Mouse (Mus musculus): ENCODE results near the gene Arhgef26. TPM values are rescaled to one million over a fixed set of nuclear protein-coding genes. Genes with fewer than 3 reads are reported as not detected.

Arhgef26 gene
- polyA plus RNA-seq, 1 experiment from 2014 or later, result 21.0 TPM

GRCm38 (mm10) chr3:62454096-62454495, 116.0 kb downstream of the Arhgef26 start:
- H3K36me3 ChIP-seq, result peaks cover 12% of the 10 kb centered on the region
- H3K9ac ChIP-seq, result no peak overlapping the region
- no peaks in the 10 kb centered on the region for H3K27me3 ChIP-seq
- no peaks in the 10 kb centered on the region for H3K4me1 ChIP-seq
- no peak overlapping the region for H3K4me2 ChIP-seq
- H3K4me3 ChIP-seq, result no peak overlapping the region
- H3K9me3 ChIP-seq, result no peaks in the 10 kb centered on the region
- WGBS, result 41% methylated on average over 3 of the region's 3 CpGs
- peak overlapping the region; percentile 54 for H3K27ac ChIP-seq
- ATAC-seq (ENCODE audit: borderline replicate concordance, extremely low read depth, low FRiP score, low TSS enrichment), result peak; percentile 55; the same call in 1 of the 2 replicates

- H3K9me3 ChIP-seq, result no peaks in the 10 kb centered on the region
- no peak overlapping the region for H3K27ac ChIP-seq
- H3K27me3 ChIP-seq, result no peaks in the 10 kb centered on the region
- H3K4me1 ChIP-seq, result no peaks in the 10 kb centered on the region
- H3K4me2 ChIP-seq, result no peak overlapping the region
- no peak overlapping the region for H3K4me3 ChIP-seq
- no peak overlapping the region for H3K9ac ChIP-seq
- no peak for ATAC-seq (ENCODE audit: borderline replicate concordance, extremely low read depth, low FRiP score, low TSS enrichment)
- peaks cover 24% of the 10 kb centered on the region for H3K36me3 ChIP-seq
- WGBS, result 77% methylated on average over 1 of the region's 1 CpGs
Measured at GRCm38 (mm10) chr3:62455854-62456253, 117.7 kb downstream of the Arhgef26 start.

- Histone ChIP-seq H3K4me3 (no peak overlapping the region), H3K9ac (no peak overlapping the region), H3K9me3 (no peaks in the 10 kb centered on the region), H3K36me3 (peaks cover 42% of the 10 kb centered on the region), H3K27me3 (no peaks in the 10 kb centered on the region), H3K4me1 (no peaks in the 10 kb centered on the region), H3K27ac (no peak overlapping the region), H3K4me2 (no peak overlapping the region)
- ATAC-seq (ENCODE audit: borderline replicate concordance, extremely low read depth, low FRiP score, low TSS enrichment), result no peak
- 42% methylated on average over 6 of the region's 6 CpGs for WGBS
Measured at GRCm38 (mm10) chr3:62458284-62459013, 120.3 kb downstream of the Arhgef26 start.

- Histone ChIP-seq H3K36me3 (peaks cover 53% of the 10 kb centered on the region), H3K27me3 (no peaks in the 10 kb centered on the region), H3K4me2 (no peak overlapping the region), H3K9me3 (no peaks in the 10 kb centered on the region), H3K4me3 (no peak overlapping the region), H3K27ac (no peak overlapping the region), H3K9ac (no peak overlapping the region), H3K4me1 (no peaks in the 10 kb centered on the region)
- no peak for ATAC-seq (ENCODE audit: borderline replicate concordance, extremely low read depth, low FRiP score, low TSS enrichment)
- WGBS, result 79% methylated on average over 6 of the region's 6 CpGs
Measured at GRCm38 (mm10) chr3:62459483-62459882, 121.3 kb downstream of the Arhgef26 start.

GRCm38 (mm10) chr3:62464276-62464675, 126.1 kb downstream of the Arhgef26 start:
- Histone ChIP-seq H3K4me3 (no peak overlapping the region), H3K4me1 (no peaks in the 10 kb centered on the region), H3K9me3 (no peaks in the 10 kb centered on the region), H3K27ac (no peak overlapping the region), H3K27me3 (no peaks in the 10 kb centered on the region), H3K36me3 (peaks cover 77% of the 10 kb centered on the region), H3K4me2 (no peak overlapping the region), H3K9ac (no peak overlapping the region)
- WGBS, result 61% methylated on average over 3 of the region's 3 CpGs
- ATAC-seq (ENCODE audit: borderline replicate concordance, extremely low read depth, low FRiP score, low TSS enrichment), result no peak

GRCm38 (mm10) chr3:62470179-62470578, 132.0 kb downstream of the Arhgef26 start:
- no peak overlapping the region for H3K4me3 ChIP-seq
- no peak overlapping the region for H3K9ac ChIP-seq
- ATAC-seq (ENCODE audit: borderline replicate concordance, extremely low read depth, low FRiP score, low TSS enrichment), result no peak
- H3K4me1 ChIP-seq, result no peaks in the 10 kb centered on the region
- no peak overlapping the region for H3K27ac ChIP-seq
- no peak overlapping the region for H3K4me2 ChIP-seq
- H3K9me3 ChIP-seq, result no peaks in the 10 kb centered on the region
- H3K27me3 ChIP-seq, result no peaks in the 10 kb centered on the region
- WGBS, result 82% methylated on average over 1 of the region's 1 CpGs
- H3K36me3 ChIP-seq, result peaks cover 74% of the 10 kb centered on the region

GRCm38 (mm10) chr3:62484340-62484739, 146.2 kb downstream of the Arhgef26 start:
- WGBS, result 90% methylated on average over 2 of the region's 2 CpGs
- Histone ChIP-seq H3K27ac (no peak overlapping the region), H3K36me3 (peaks cover 41% of the 10 kb centered on the region), H3K4me1 (no peaks in the 10 kb centered on the region), H3K27me3 (no peaks in the 10 kb centered on the region), H3K9ac (no peak overlapping the region), H3K9me3 (no peaks in the 10 kb centered on the region), H3K4me2 (no peak overlapping the region), H3K4me3 (no peak overlapping the region)
- no peak for ATAC-seq (ENCODE audit: borderline replicate concordance, extremely low read depth, low FRiP score, low TSS enrichment)

- no peaks in the 10 kb centered on the region for H3K27me3 ChIP-seq
- WGBS, result 82% methylated on average over 6 of the region's 6 CpGs
- H3K36me3 ChIP-seq, result peaks cover 56% of the 10 kb centered on the region
- H3K27ac ChIP-seq, result no peak overlapping the region
- no peaks in the 10 kb centered on the region for H3K4me1 ChIP-seq
- no peak overlapping the region for H3K4me3 ChIP-seq
- no peak overlapping the region for H3K4me2 ChIP-seq
- H3K9ac ChIP-seq, result no peak overlapping the region
- H3K9me3 ChIP-seq, result no peaks in the 10 kb centered on the region
- no peak for ATAC-seq (ENCODE audit: borderline replicate concordance, extremely low read depth, low FRiP score, low TSS enrichment)
Measured at GRCm38 (mm10) chr3:62492568-62492967, 154.4 kb downstream of the Arhgef26 start.

- no peaks in the 10 kb centered on the region for H3K9me3 ChIP-seq
- no peak overlapping the region for H3K9ac ChIP-seq
- peaks cover 44% of the 10 kb centered on the region for H3K36me3 ChIP-seq
- no peaks in the 10 kb centered on the region for H3K27me3 ChIP-seq
- H3K4me2 ChIP-seq, result no peak overlapping the region
- H3K27ac ChIP-seq, result no peak overlapping the region
- ATAC-seq (ENCODE audit: borderline replicate concordance, extremely low read depth, low FRiP score, low TSS enrichment), result no peak
- no peaks in the 10 kb centered on the region for H3K4me1 ChIP-seq
- WGBS, result 61% methylated on average over 4 of the region's 4 CpGs
- H3K4me3 ChIP-seq, result no peak overlapping the region
Measured at GRCm38 (mm10) chr3:62499327-62499726, 161.2 kb downstream of the Arhgef26 start.

- Histone ChIP-seq H3K9ac (no peak overlapping the region; the same call in 1 of the 2 replicates), H3K4me3 (peak overlapping the region; percentile 92), H3K27ac (no peak overlapping the region), H3K9me3 (no peaks in the 10 kb centered on the region), H3K4me2 (peak overlapping the region; percentile 63), H3K4me1 (peaks cover 13% of the 10 kb centered on the region), H3K36me3 (peaks cover 10% of the 10 kb centered on the region), H3K27me3 (no peaks in the 10 kb centered on the region)
- 46% methylated on average over 5 of the region's 5 CpGs for WGBS
- no peak for ATAC-seq (ENCODE audit: borderline replicate concordance, extremely low read depth, low FRiP score, low TSS enrichment)
Measured at GRCm38 (mm10) chr3:62505166-62505900, 167.2 kb downstream of the Arhgef26 start.

- Histone ChIP-seq H3K36me3 (no peaks in the 10 kb centered on the region), H3K4me2 (peak within 1 kb of the TSS; percentile 63), H3K4me3 (peak within 1 kb of the TSS; percentile 92), H3K4me1 (peaks cover 13% of the 10 kb centered on the region), H3K27me3 (no peaks in the 10 kb centered on the region), H3K9me3 (no peaks in the 10 kb centered on the region), H3K9ac (peak within 1 kb of the TSS; percentile 86), H3K27ac (peak within 1 kb of the TSS; percentile 89)
- WGBS, result under 1% methylated on average over 63 of the region's 66 CpGs
- peak; percentile 98 for ATAC-seq (ENCODE audit: borderline replicate concordance, extremely low read depth, low FRiP score, low TSS enrichment)
Measured at GRCm38 (mm10) chr3:62506488-62507205, 168.5 kb downstream of the Arhgef26 start, which contains the start of gene Dhx36. TSS of gene Dhx36 (minus strand) at chr3:62507004.
